Mouse (Mus musculus) liver, embryonic 16.5 days (tissue): ENCODE results near the gene Tulp1. TPM values are rescaled to one million over a fixed set of nuclear protein-coding genes. Genes with fewer than 3 reads are reported as not detected.
"Not testable (repeated sequence)": the region's sequence is repeated elsewhere in the genome, so short reads cannot be mapped to it uniquely, and the experiment has no call there.

Experiments used
- ATAC-seq: fragments of 200-750 bp; cut with Nextera tagmentation; 2 replicates; pipeline ENCODE4 v1.8.0; 2017; ENCODE audit warnings: low read depth, mild to moderate bottlenecking, moderate number of reproducible peaks, moderate library complexity
- H3K27ac ChIP-seq: fragments of 300-500 bp; sonication (generic); 2 replicates; pipeline ENCODE4 v1.5.1; 2014; ENCODE audit warnings: mild to moderate bottlenecking, low read length
- H3K27me3 ChIP-seq: fragments of 300-500 bp; sonication (generic); 2 replicates; pipeline ENCODE4 v1.6.1; 2014; ENCODE audit warnings: low read depth, low read length, mixed read lengths; ENCODE audit not compliant: control insufficient read depth, insufficient read depth
- H3K36me3 ChIP-seq: fragments of 300-500 bp; sonication (generic); 2 replicates; pipeline ENCODE4 v1.6.1; 2014; ENCODE audit warnings: mild to moderate bottlenecking; ENCODE audit not compliant: control insufficient read depth, insufficient read depth
- H3K4me1 ChIP-seq: fragments of 300-500 bp; sonication (generic); 2 replicates; pipeline ENCODE4 v1.6.1; 2014; ENCODE audit warnings: low read depth, low read length, mixed read lengths; ENCODE audit not compliant: control insufficient read depth
- H3K4me2 ChIP-seq: fragments of 300-500 bp; sonication (generic); 2 replicates; pipeline ENCODE4 v1.6.1; 2014; ENCODE audit warnings: low read depth, low read length, mixed read lengths
- H3K4me3 ChIP-seq: fragments of 300-500 bp; sonication (generic); 2 replicates; pipeline ENCODE4 v1.5.1; 2014; ENCODE audit warnings: low read depth, mild to moderate bottlenecking, low read length
- H3K9ac ChIP-seq: fragments of 300-500 bp; sonication (generic); 2 replicates; pipeline ENCODE4 v1.6.1; 2014; ENCODE audit warnings: low read depth, low read length
- H3K9me3 ChIP-seq: fragments of 300-500 bp; sonication (generic); replicated peaks from 2 replicates; pipeline ENCODE4 v1.6.1; 2016; ENCODE audit warnings: low read length; ENCODE audit not compliant: control insufficient read depth
- WGBS: fragments of 180-500 bp; shearing (Covaris S2); extraction: QIAGEN DNeasy Blood & Tissue Kit; methylation state at CpG from one replicate; pipeline ENCODE4 v1.1.7; 2014; ENCODE audit not compliant: insufficient replicate concordance; 5-methylcytosine and 5-hydroxymethylcytosine counted together
- polyA plus RNA-seq: library from polyadenylated mRNA; unstranded; fragments of >200 nt; fragmentation: Nextera tagmentation; extraction: Ambion mirVana; gene quantifications from 2 replicates; pipeline ENCODE4 v1.2.1, GENCODE M21; 2015

Tulp1 gene
- polyA plus RNA-seq, result 0.46 TPM in 1 of 2 replicates, not detected in the other

- peaks cover 55% of the 10 kb centered on the region for H3K27me3 ChIP-seq
- H3K9me3 ChIP-seq, result no peaks in the 10 kb centered on the region
- H3K36me3 ChIP-seq, result no peaks in the 10 kb centered on the region
- WGBS, result 27% methylated on average over 8 of the region's 8 CpGs
- peaks cover 3% of the 10 kb centered on the region; the same call in 1 of the 2 replicates for H3K4me1 ChIP-seq
- no peak within 1 kb of the TSS for H3K4me3 ChIP-seq
- no peak for ATAC-seq
- no peak within 1 kb of the TSS for H3K27ac ChIP-seq
- no peak within 1 kb of the TSS for H3K4me2 ChIP-seq
- no peak within 1 kb of the TSS for H3K9ac ChIP-seq
These were observed at the start of gene Tulp1 for GRCm38 (mm10) chr17:28365122-28365521. Gene Tulp1 (minus strand): TSS chr17:28365222.

- no peaks in the 10 kb centered on the region for H3K9me3 ChIP-seq
- H3K9ac ChIP-seq, result no peak overlapping the region
- H3K27ac ChIP-seq, result no peak overlapping the region
- 74% methylated on average over 10 of the region's 10 CpGs for WGBS
- H3K27me3 ChIP-seq, result no peaks in the 10 kb centered on the region
- no peak overlapping the region for H3K4me2 ChIP-seq
- H3K4me3 ChIP-seq, result no peak overlapping the region
- ATAC-seq, result no peak
- H3K4me1 ChIP-seq, result no peaks in the 10 kb centered on the region; the same call in 1 of the 2 replicates
- H3K36me3 ChIP-seq, result peaks cover 3% of the 10 kb centered on the region; the same call in 1 of the 2 replicates
These were observed 46.4 kb upstream of the Tulp1 start for GRCm38 (mm10) chr17:28411381-28411960.

DNA sequence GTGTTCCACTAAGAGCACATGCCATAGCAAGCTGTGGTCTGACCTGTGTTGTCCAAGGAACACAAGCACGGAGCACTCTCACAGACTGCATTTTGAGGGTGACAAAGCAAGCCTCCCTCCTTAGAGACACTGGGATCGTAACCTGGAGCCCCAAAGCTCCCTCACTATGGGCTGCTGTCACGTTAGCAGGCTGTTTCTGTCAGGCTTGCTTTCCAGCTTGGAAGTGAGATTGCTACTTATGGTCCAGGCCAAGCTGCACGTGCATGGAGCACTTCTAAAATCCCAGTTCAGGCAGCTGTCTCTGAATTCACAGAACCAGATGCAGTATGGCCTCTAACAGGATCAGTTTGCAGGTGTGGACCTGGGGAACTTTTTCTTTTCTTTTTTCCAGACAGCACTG, 45.7 kb upstream of the Tulp1 start:
- WGBS, result 67% methylated on average over 4 of the region's 4 CpGs
- no peak for ATAC-seq
- Histone ChIP-seq H3K27me3 (no peaks in the 10 kb centered on the region), H3K36me3 (peaks cover 5% of the 10 kb centered on the region), H3K9me3 (no peaks in the 10 kb centered on the region), H3K4me1 (no peaks in the 10 kb centered on the region; the same call in 1 of the 2 replicates), H3K4me2 (no peak overlapping the region), H3K27ac (no peak overlapping the region), H3K9ac (no peak overlapping the region), H3K4me3 (no peak overlapping the region)

DNA sequence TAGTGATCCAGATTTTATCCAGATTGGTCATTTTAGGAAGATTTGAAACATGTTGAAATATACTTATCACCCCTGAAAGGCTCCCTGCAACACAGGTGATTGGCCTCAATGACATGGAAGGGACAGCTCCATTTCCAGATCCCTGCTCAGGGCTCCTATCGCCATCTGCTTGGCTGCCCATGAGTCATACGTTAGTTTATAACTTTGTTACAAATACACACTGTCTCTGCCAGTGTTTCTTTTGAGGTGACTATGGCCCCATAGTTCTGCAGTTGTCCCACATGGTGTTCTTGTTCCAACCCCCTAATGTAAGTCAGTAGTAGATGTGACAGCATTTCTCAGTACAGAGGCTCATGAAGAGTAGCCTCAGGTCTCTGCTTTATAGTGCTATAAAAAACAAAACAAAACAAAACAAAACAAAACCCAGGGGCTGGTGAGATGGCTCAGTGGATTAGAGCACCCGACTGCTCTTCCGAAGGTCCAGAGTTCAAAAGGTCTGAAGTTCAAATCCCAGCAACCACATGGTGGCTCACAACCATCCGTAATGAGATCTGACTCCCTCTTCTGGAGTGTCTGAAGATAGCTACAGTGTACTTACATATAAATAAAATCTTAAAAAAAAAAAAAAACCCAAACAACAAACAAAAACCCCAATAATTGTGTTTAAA, 43.4 kb upstream of the Tulp1 start:
- WGBS, result 55% methylated on average over 5 of the region's 5 CpGs
- H3K36me3 ChIP-seq, result peaks cover 12% of the 10 kb centered on the region
- H3K4me2 ChIP-seq, result no peak overlapping the region
- no peaks in the 10 kb centered on the region for H3K27me3 ChIP-seq
- no peak for ATAC-seq
- H3K4me3 ChIP-seq, result no peak overlapping the region
- H3K27ac ChIP-seq, result peak overlapping the region; percentile 52
- no peaks in the 10 kb centered on the region; the same call in 1 of the 2 replicates for H3K4me1 ChIP-seq
- H3K9ac ChIP-seq, result no peak overlapping the region
- no peaks in the 10 kb centered on the region for H3K9me3 ChIP-seq

DNA sequence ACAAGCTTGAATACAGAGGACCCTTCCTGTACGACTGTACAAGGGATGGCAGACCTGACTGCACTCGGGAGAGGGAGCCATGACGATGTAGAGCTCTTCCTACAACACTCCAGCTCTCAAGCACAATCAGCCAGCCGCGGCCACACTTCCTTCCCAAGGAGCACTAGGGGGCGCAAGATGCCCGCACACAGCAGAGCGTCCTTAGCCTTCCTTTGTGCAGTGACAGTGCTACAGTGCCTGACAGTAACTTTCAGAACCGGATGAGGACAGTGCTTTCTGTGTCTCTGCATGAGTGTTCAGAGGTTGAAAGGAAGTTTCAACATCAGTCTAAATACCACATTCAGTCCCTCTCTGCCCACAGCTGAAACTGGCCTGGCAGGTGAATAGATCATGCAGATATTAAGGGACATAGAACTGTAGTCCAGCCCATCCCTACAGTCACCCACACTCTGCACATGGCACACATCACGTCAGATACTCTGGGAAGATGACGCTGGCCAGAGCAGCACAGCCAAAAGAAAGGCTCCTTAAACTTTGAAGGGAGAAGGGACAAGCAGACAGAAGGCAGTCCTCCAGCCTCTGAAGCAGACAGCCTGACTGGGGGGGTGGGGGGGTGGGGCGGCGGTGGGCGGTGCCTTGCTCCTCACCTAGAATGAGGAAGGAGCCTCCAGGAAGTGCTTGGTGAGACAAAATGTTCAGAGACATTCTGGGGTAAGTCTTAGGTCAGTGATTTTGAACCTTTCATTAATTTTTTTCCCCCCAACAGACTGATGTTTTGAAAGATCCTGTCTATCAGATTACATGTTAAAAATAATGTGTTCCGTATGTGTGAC, 42.6 kb upstream of the Tulp1 start:
- Histone ChIP-seq H3K27me3 (no peaks in the 10 kb centered on the region), H3K4me1 (no peaks in the 10 kb centered on the region; the same call in 1 of the 2 replicates), H3K4me2 (no peak overlapping the region; the same call in 1 of the 2 replicates), H3K27ac (peak overlapping the region; percentile 62), H3K9ac (no peak overlapping the region), H3K36me3 (peaks cover 12% of the 10 kb centered on the region), H3K9me3 (no peaks in the 10 kb centered on the region), H3K4me3 (no peak overlapping the region)
- ATAC-seq, result peak; percentile 65
- WGBS, result 21% methylated on average over 15 of the region's 15 CpGs

GRCm38 (mm10) chr17:28406471-28406870, 41.4 kb upstream of the Tulp1 start:
- no peaks in the 10 kb centered on the region for H3K9me3 ChIP-seq
- peak; percentile 37; the same call in 1 of the 2 replicates for ATAC-seq
- no peaks in the 10 kb centered on the region; the same call in 1 of the 2 replicates for H3K4me1 ChIP-seq
- H3K4me2 ChIP-seq, result no peak overlapping the region
- no peak overlapping the region for H3K27ac ChIP-seq
- no peaks in the 10 kb centered on the region for H3K27me3 ChIP-seq
- no peak overlapping the region for H3K4me3 ChIP-seq
- H3K36me3 ChIP-seq, result peaks cover 12% of the 10 kb centered on the region
- 65% methylated on average over 7 of the region's 7 CpGs for WGBS
- no peak overlapping the region for H3K9ac ChIP-seq

- not testable (repeated sequence) for H3K36me3 ChIP-seq, ATAC-seq, H3K27me3 ChIP-seq, H3K4me3 ChIP-seq, H3K4me2 ChIP-seq, H3K9ac ChIP-seq, H3K27ac ChIP-seq, H3K9me3 ChIP-seq, H3K4me1 ChIP-seq
- 73% methylated on average over 2 of the region's 2 CpGs for WGBS
These were observed 39.7 kb upstream of the Tulp1 start for GRCm38 (mm10) chr17:28404745-28405144.

DNA sequence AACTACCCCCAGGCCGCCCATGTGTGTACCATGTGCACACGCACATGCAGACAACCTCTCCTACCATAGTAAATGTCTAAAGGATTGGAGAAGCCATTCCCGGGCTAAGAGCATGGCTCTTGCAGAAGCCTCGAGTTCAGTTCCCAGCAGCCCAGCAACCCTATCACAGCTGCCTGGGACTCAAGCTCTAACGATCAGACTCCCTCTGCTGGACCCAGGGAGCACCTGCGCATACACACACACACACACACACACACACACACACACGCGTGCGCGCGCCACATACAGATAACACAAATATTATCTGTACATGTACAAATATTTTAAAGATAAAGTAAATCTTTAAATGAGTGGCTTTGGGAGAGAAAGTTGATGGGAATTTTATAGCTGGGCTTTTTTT, 39.3 kb upstream of the Tulp1 start:
- Histone ChIP-seq H3K9ac (no peak overlapping the region), H3K4me1 (no peaks in the 10 kb centered on the region; the same call in 1 of the 2 replicates), H3K27ac (no peak overlapping the region), H3K27me3 (no peaks in the 10 kb centered on the region), H3K4me3 (no peak overlapping the region), H3K4me2 (no peak overlapping the region), H3K36me3 (peaks cover 12% of the 10 kb centered on the region), H3K9me3 (no peaks in the 10 kb centered on the region)
- WGBS, result 88% methylated on average over 11 of the region's 11 CpGs
- ATAC-seq, result no peak
